Mouse (Mus musculus) stomach, embryonic 14.5 days (tissue): ENCODE data around the gene Hist2h3b. TPM values are rescaled to one million over a fixed set of nuclear protein-coding genes. Genes with fewer than 3 reads are reported as not detected.

ENCODE experiments used
- ATAC-seq: fragments of 200-750 bp; cut with Nextera tagmentation; 2 replicates; pipeline ENCODE4 v1.8.0; 2017; ENCODE audit warnings: low read depth, moderate TSS enrichment; ENCODE audit not compliant: insufficient number of reproducible peaks, insufficient read depth, low FRiP score
- H3K27ac ChIP-seq: fragments of 300-500 bp; sonication (generic); 2 replicates; pipeline ENCODE4 v1.5.1; 2014; ENCODE audit warnings: mild to moderate bottlenecking, low read length, moderate library complexity, mixed read lengths
- H3K27me3 ChIP-seq: fragments of 300-500 bp; sonication (generic); 2 replicates; pipeline ENCODE4 v1.6.1; 2014; ENCODE audit warnings: low read length, control low read depth, mixed read lengths; ENCODE audit not compliant: control insufficient read depth, insufficient read depth
- H3K36me3 ChIP-seq: fragments of 300-500 bp; sonication (generic); 2 replicates; pipeline ENCODE4 v1.6.1; 2014; ENCODE audit warnings: mild to moderate bottlenecking, control low read depth, low read length, moderate library complexity, mixed read lengths; ENCODE audit not compliant: control insufficient read depth, insufficient read depth
- H3K4me1 ChIP-seq: fragments of 300-500 bp; sonication (generic); 2 replicates; pipeline ENCODE4 v1.6.1; 2014; ENCODE audit warnings: low read length, control low read depth, mixed read lengths; ENCODE audit not compliant: control insufficient read depth, insufficient read depth
- H3K4me2 ChIP-seq: fragments of 300-500 bp; sonication (generic); replicated peaks from 2 replicates; pipeline ENCODE4 v1.6.1; 2014; ENCODE audit warnings: low read depth, low read length, control low read depth
- H3K4me3 ChIP-seq: fragments of 300-500 bp; sonication (generic); 2 replicates; pipeline ENCODE4 v1.5.1; 2014; ENCODE audit warnings: low read depth, low read length, control low read depth
- H3K9ac ChIP-seq: fragments of 300-500 bp; sonication (generic); replicated peaks from 2 replicates; pipeline ENCODE4 v1.6.1; 2014; ENCODE audit warnings: low read depth, mild to moderate bottlenecking, control low read depth, low read length, moderate library complexity, mixed read lengths
- H3K9me3 ChIP-seq: fragments of 300-500 bp; sonication (generic); 2 replicates; pipeline ENCODE4 v1.6.1; 2016; ENCODE audit warnings: low read depth, low read length, control low read depth; ENCODE audit not compliant: control insufficient read depth
- WGBS: fragments of 180-500 bp; shearing (Covaris S2); extraction: QIAGEN DNeasy Blood & Tissue Kit; methylation state at CpG from one replicate; pipeline ENCODE4 v1.1.7; 2014; 5-methylcytosine and 5-hydroxymethylcytosine counted together
- polyA plus RNA-seq: library from polyadenylated mRNA; unstranded; fragments of >200 nt; fragmentation: Nextera tagmentation; extraction: Ambion mirVana; gene quantifications from 2 replicates; pipeline ENCODE4 v1.2.1, GENCODE M21; 2014

Gene Hist2h3b
- polyA plus RNA-seq, 1 experiment from 2014 or later, result 80.2 TPM

GRCm38 (mm10) chr3:96225421-96225820 is 43.0 kb upstream of the Hist2h3b start:
- no peak for ATAC-seq
- Histone ChIP-seq H3K9me3 (no peaks in the 10 kb centered on the region), H3K9ac (no peak overlapping the region), H3K4me3 (no peak overlapping the region), H3K27me3 (no peaks in the 10 kb centered on the region), H3K27ac (no peak overlapping the region), H3K36me3 (no peaks in the 10 kb centered on the region), H3K4me1 (peaks cover 14% of the 10 kb centered on the region), H3K4me2 (no peak overlapping the region)
- WGBS, result 62% methylated on average over 2 of the region's 2 CpGs

GRCm38 (mm10) chr3:96226695-96227648 is 41.5 kb upstream of the Hist2h3b start:
- no peak overlapping the region for H3K4me2 ChIP-seq
- peaks cover 10% of the 10 kb centered on the region for H3K4me1 ChIP-seq
- H3K9ac ChIP-seq, result no peak overlapping the region
- H3K36me3 ChIP-seq, result no peaks in the 10 kb centered on the region
- no peak for ATAC-seq
- H3K27ac ChIP-seq, result no peak overlapping the region
- 50% methylated on average over 8 of the region's 8 CpGs for WGBS
- no peaks in the 10 kb centered on the region for H3K27me3 ChIP-seq
- no peaks in the 10 kb centered on the region for H3K9me3 ChIP-seq
- no peak overlapping the region for H3K4me3 ChIP-seq

- no peak overlapping the region for H3K27ac ChIP-seq
- H3K4me3 ChIP-seq, result no peak overlapping the region
- no peak overlapping the region for H3K4me2 ChIP-seq
- no peaks in the 10 kb centered on the region for H3K9me3 ChIP-seq
- 62% methylated on average over 2 of the region's 2 CpGs for WGBS
- no peak overlapping the region for H3K9ac ChIP-seq
- H3K27me3 ChIP-seq, result no peaks in the 10 kb centered on the region
- H3K4me1 ChIP-seq, result no peaks in the 10 kb centered on the region; the same call in 1 of the 2 replicates
- no peak for ATAC-seq
- H3K36me3 ChIP-seq, result no peaks in the 10 kb centered on the region
These were observed 39.6 kb upstream of the Hist2h3b start for GRCm38 (mm10) chr3:96228828-96229227.

- Histone ChIP-seq H3K4me1 (no peaks in the 10 kb centered on the region), H3K27me3 (no peaks in the 10 kb centered on the region), H3K9ac (no peak overlapping the region), H3K9me3 (no peaks in the 10 kb centered on the region), H3K36me3 (no peaks in the 10 kb centered on the region), H3K4me2 (no peak overlapping the region), H3K4me3 (no peak overlapping the region), H3K27ac (no peak overlapping the region)
- 78% methylated on average over 2 of the region's 2 CpGs for WGBS
- no peak for ATAC-seq
These were observed 38.0 kb upstream of the Hist2h3b start for GRCm38 (mm10) chr3:96230404-96230803.

GRCm38 (mm10) chr3:96230910-96231757 is 37.3 kb upstream of the Hist2h3b start:
- Histone ChIP-seq H3K9me3 (no peaks in the 10 kb centered on the region), H3K4me2 (no peak overlapping the region), H3K4me3 (no peak overlapping the region), H3K27ac (no peak overlapping the region), H3K36me3 (no peaks in the 10 kb centered on the region), H3K9ac (no peak overlapping the region), H3K4me1 (no peaks in the 10 kb centered on the region), H3K27me3 (no peaks in the 10 kb centered on the region)
- 70% methylated on average over 4 of the region's 4 CpGs for WGBS
- no peak for ATAC-seq

GRCm38 (mm10) chr3:96231758-96232120 is 36.7 kb upstream of the Hist2h3b start:
- Histone ChIP-seq H3K9me3 (no peaks in the 10 kb centered on the region), H3K9ac (no peak overlapping the region), H3K4me2 (no peak overlapping the region), H3K4me3 (no peak overlapping the region), H3K27me3 (no peaks in the 10 kb centered on the region), H3K36me3 (no peaks in the 10 kb centered on the region), H3K4me1 (peaks cover 3% of the 10 kb centered on the region; the same call in 1 of the 2 replicates), H3K27ac (no peak overlapping the region)
- ATAC-seq, result no peak
- 69% methylated on average over 2 of the region's 2 CpGs for WGBS

- Histone ChIP-seq H3K36me3 (no peaks in the 10 kb centered on the region), H3K9me3 (no peaks in the 10 kb centered on the region), H3K9ac (no peak overlapping the region), H3K27ac (no peak overlapping the region), H3K27me3 (no peaks in the 10 kb centered on the region), H3K4me1 (peaks cover 9% of the 10 kb centered on the region), H3K4me2 (no peak overlapping the region), H3K4me3 (no peak overlapping the region)
- ATAC-seq, result no peak
- WGBS, result 85% methylated on average over 2 of the region's 2 CpGs
These were observed 33.5 kb upstream of the Hist2h3b start for GRCm38 (mm10) chr3:96234914-96235313.

GRCm38 (mm10) chr3:96235836-96236235 is 32.6 kb upstream of the Hist2h3b start:
- Histone ChIP-seq H3K36me3 (no peaks in the 10 kb centered on the region), H3K4me1 (peaks cover 9% of the 10 kb centered on the region), H3K9me3 (no peaks in the 10 kb centered on the region), H3K9ac (no peak overlapping the region), H3K4me3 (no peak overlapping the region), H3K4me2 (no peak overlapping the region), H3K27ac (no peak overlapping the region), H3K27me3 (no peaks in the 10 kb centered on the region)
- ATAC-seq, result no peak
- 43% methylated on average over 3 of the region's 3 CpGs for WGBS
